Mouse (Mus musculus): ENCODE measurements around the gene Mylk.

DNA sequence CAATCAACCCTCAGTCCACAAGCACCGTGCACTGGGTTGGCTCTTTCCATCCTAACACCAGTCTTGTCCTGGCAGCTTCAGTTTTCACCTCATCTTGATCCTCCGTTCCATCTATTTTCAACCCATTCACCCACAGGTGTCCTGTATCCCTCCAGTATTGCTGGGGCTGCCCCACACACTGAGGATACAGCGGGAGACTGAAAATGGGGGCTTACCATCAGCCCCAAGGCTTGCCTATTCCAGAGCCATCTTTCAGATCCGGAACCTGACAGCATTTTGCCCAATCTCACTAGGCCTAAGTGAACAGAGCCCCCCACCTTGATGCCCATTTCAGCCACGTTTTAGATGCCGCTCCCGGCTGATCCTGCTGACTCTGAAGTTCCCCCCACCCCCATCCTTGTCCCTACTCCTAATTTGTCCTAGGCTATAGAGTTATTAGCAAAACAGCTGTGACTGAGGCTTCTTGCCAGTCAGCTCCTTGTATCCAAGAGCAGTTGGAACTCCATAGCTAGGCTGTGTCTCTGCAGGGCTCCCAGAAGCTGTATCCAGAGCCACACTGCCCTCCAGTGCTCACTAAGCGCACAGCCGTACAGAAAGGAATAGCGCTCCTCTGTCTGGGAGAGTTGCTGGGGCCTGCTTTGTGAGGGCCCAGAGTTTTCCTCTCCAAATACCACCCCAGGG is 222.2 kb downstream of the Mylk start:
- TF ChIP-seq POLR2A (IDR thresholded peaks at IDR 0.05; ENCODE audit: extremely low read depth, insufficient read depth, low read length) (no peak), CTCF (IDR thresholded peaks at IDR 0.05; ENCODE audit: extremely low read depth, insufficient read depth, low read length) (peak; percentile 97)

Data from cortical plate, adult 2 months (tissue).